ENCODE assay signal across 8 mouse cellular contexts in the genomic region with DNA sequence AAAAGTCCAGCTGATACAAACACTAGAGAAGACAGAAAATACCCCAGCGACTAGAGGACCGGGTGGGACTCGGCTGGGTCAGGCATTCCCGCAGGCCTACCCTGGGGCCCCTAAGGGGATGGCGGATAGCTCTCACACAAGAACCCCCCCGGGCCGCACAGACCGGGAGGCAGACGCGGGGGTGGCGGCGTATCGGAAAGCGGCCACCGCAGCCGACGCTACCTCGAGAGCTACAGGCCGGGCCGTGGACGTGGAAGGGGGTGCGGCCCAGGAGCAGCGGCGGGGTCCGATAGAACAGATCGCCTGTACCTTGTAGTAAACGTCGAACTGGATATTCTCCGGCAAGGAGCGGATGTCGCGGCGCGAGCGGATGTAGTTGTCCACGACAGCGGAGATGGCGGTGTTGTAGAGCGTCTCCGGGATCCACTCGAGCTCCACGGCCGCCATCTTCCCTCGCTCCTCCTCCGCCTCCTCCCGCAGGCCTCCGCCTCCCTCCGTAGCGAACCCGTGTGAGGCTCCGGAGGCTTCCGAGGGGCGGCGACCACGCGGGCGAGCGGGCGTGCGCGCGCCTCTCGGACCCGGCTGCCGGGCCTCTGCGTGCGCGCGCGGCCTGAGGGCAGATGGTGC. TPM values are rescaled to one million over a fixed set of nuclear protein-coding genes. Genes with fewer than 3 reads are reported as not detected.
DNase-seq lines count a peak whose midpoint lies in the region; ATAC-seq and TF ChIP-seq lines count a peak whose summit lies in the region.

No protein-coding gene starts in this region.

- peaks cover 14% of the 10 kb centered on the region for H3K4me1 ChIP-seq in heart, embryonic 13.5 days
- peaks cover 23% of the 10 kb centered on the region for H3K4me1 ChIP-seq in liver, embryonic 12.5 days
- 0 out of 2 replicates have a peak, but pooled peaks cover 3% of the 10 kb centered on the region for H3K4me1 ChIP-seq in stomach, embryonic 15.5 days

- TF ChIP-seq CTCF in brain, embryonic 14.5 days (IDR thresholded peaks at IDR 0.05; ENCODE audit: borderline replicate concordance, extremely low read depth, insufficient read depth, insufficient read length), result no peak

- peak overlapping the region; percentile 99 for H3K27ac ChIP-seq in heart, embryonic 13.5 days (replicated peaks)
- peak overlapping the region; percentile 98 for H3K27ac ChIP-seq in liver, embryonic 12.5 days
- peak overlapping the region; percentile 99 for H3K27ac ChIP-seq in stomach, embryonic 15.5 days

- TF ChIP-seq POLR2A in brain, embryonic 14.5 days (IDR thresholded peaks at IDR 0.05; ENCODE audit: borderline replicate concordance, extremely low read depth, insufficient read depth, insufficient read length, poor library complexity, severe bottlenecking), result peak; percentile 40

- H3K9me3 ChIP-seq in heart, embryonic 13.5 days, result no peaks in the 10 kb centered on the region
- no peaks in the 10 kb centered on the region for H3K9me3 ChIP-seq in liver, embryonic 12.5 days (replicated peaks)
- H3K9me3 ChIP-seq in stomach, embryonic 15.5 days, result no peaks in the 10 kb centered on the region

- peak; percentile 93 for DNase-seq in CD4-positive helper T cell, adult 2 months (ENCODE audit: low read depth, low spot score)
- DNase-seq in brain, embryonic 14.5 days (ENCODE audit: low read depth), result peak; percentile 92
- peak; percentile 91 for DNase-seq in kidney, postnatal 10 days
- DNase-seq in naive thymus-derived CD4-positive, alpha-beta T cell, adult 2 months (ENCODE audit: low read depth), result peak; percentile 92

- no peaks in the 10 kb centered on the region for H3K27me3 ChIP-seq in heart, embryonic 13.5 days (replicated peaks)
- H3K27me3 ChIP-seq in liver, embryonic 12.5 days (replicated peaks), result no peaks in the 10 kb centered on the region
- H3K27me3 ChIP-seq in stomach, embryonic 15.5 days (replicated peaks), result no peaks in the 10 kb centered on the region

- H3K9ac ChIP-seq in heart, embryonic 13.5 days, result peak overlapping the region; percentile 97
- H3K9ac ChIP-seq in liver, embryonic 12.5 days, result peak overlapping the region; percentile 92
- peak overlapping the region; percentile 84 for H3K9ac ChIP-seq in stomach, embryonic 15.5 days

- peak; percentile 94 for ATAC-seq in erythroid progenitor cell, adult 5-6 weeks (replicated peaks; ENCODE audit: low FRiP score, poor library complexity, severe bottlenecking)
- peak; percentile 81 for ATAC-seq in heart, embryonic 13.5 days (ENCODE audit: extremely low read depth, insufficient number of reproducible peaks, low FRiP score, low TSS enrichment)
- peak; percentile 95 for ATAC-seq in liver, embryonic 12.5 days
- ATAC-seq in stomach, embryonic 15.5 days (ENCODE audit: insufficient read depth, low FRiP score, low read depth), result peak; percentile 90

- under 1% methylated on average over 70 of the region's 70 CpGs for WGBS in heart, embryonic 13.5 days
- WGBS in liver, embryonic 12.5 days (ENCODE audit: insufficient replicate concordance), result under 1% methylated on average over 70 of the region's 70 CpGs
- under 1% methylated on average over 66 of the region's 70 CpGs for WGBS in stomach, embryonic 15.5 days

- peaks cover 32% of the 10 kb centered on the region for H3K36me3 ChIP-seq in heart, embryonic 13.5 days
- peaks cover 38% of the 10 kb centered on the region for H3K36me3 ChIP-seq in liver, embryonic 12.5 days
- no peaks in the 10 kb centered on the region for H3K36me3 ChIP-seq in stomach, embryonic 15.5 days

- peak overlapping the region; percentile 90 for H3K4me2 ChIP-seq in heart, embryonic 13.5 days
- peak overlapping the region; percentile 90 for H3K4me2 ChIP-seq in liver, embryonic 12.5 days
- peak overlapping the region; percentile 70 for H3K4me2 ChIP-seq in stomach, embryonic 15.5 days

- peak overlapping the region; percentile 92 for H3K4me3 ChIP-seq in heart, embryonic 13.5 days
- H3K4me3 ChIP-seq in liver, embryonic 12.5 days, result peak overlapping the region; percentile 95
- H3K4me3 ChIP-seq in stomach, embryonic 15.5 days (replicated peaks), result peak overlapping the region; percentile 94

RNA-seq across cellular contexts. Expression of a gene that starts 0.5 kb away (rescaled TPM):
- polyA plus RNA-seq in brain, embryonic 14.5 days (2012; rRNA removed), result 36.6 and 43.0 TPM in 2 replicates
- 9.7 and 12.2 TPM in 2 replicates for total RNA-seq in erythroid progenitor cell, adult 5-6 weeks (2015; ENCODE audit: low replicate concordance)
- total RNA-seq in erythroid progenitor cell, adult 5-6 weeks (2017; ENCODE audit: low replicate concordance), result 8.2 and 10.3 TPM in 2 replicates
- 35.4 and 35.7 TPM in 2 replicates for polyA plus RNA-seq in heart, embryonic 13.5 days (2015; fragmentation: Nextera tagmentation; extraction: Ambion mirVana)
- 22.9 and 23.8 TPM in 2 replicates for polyA plus RNA-seq in liver, embryonic 12.5 days (2016; fragmentation: Nextera tagmentation; extraction: Ambion mirVana)
- 38.7 and 39.4 TPM in 2 replicates for polyA plus RNA-seq in stomach, embryonic 15.5 days (2015; fragmentation: Nextera tagmentation; extraction: Ambion mirVana)

Comparison
In these comparisons a context has a peak if more than half of its experiments do, and no peak if none do; other contexts are left out.
1. Peak in every context shown above with its lines: DNase-seq, ATAC-seq, H3K4me3 ChIP-seq and H3K27ac ChIP-seq.